Comparison of ENCODE assay signal across 46 mouse cellular contexts in genomic region chr4:141797545-141797944, GRCm38 (mm10). TPM values are rescaled to one million over a fixed set of nuclear protein-coding genes. Genes with fewer than 3 reads are reported as not detected.
"Had no signal": no experiment of that assay in that cellular context is flagged by ENCODE, and none has a peak within 500 bp of the region (broad histone marks: within the 10 kb centered on the region; RNA-seq: fewer than 3 reads in every experiment).

No protein-coding gene starts in this region.

- H3K4me3 ChIP-seq: limb, embryonic 10.5 days; limb, embryonic 12.5 days; limb, embryonic 13.5 days; limb, embryonic 15.5 days; liver, embryonic 12.5 days; liver, embryonic 13.5 days; liver, embryonic 15.5 days; lung, embryonic 15.5 days; megakaryocyte, embryonic 14.5 days; midbrain, embryonic 10.5 days; midbrain, embryonic 12.5 days; midbrain, embryonic 13.5 days; midbrain, embryonic 15.5 days; myocyte had no signal

- H3K27ac ChIP-seq: limb, embryonic 10.5 days; limb, embryonic 12.5 days; limb, embryonic 13.5 days; limb, embryonic 15.5 days; liver, embryonic 12.5 days; liver, embryonic 13.5 days; liver, embryonic 14.5 days; liver, embryonic 15.5 days; lung, embryonic 15.5 days; macrophage; midbrain, embryonic 10.5 days; midbrain, embryonic 12.5 days; midbrain, embryonic 13.5 days; midbrain, embryonic 15.5 days had no signal

- H3K27me3 ChIP-seq: limb, embryonic 12.5 days; limb, embryonic 13.5 days; limb, embryonic 15.5 days; liver, embryonic 12.5 days; liver, embryonic 13.5 days; liver, embryonic 15.5 days; lung, embryonic 15.5 days; megakaryocyte, embryonic 14.5 days; midbrain, embryonic 12.5 days; midbrain, embryonic 13.5 days; midbrain, embryonic 15.5 days had no signal

- H3K9me3 ChIP-seq: limb, embryonic 10.5 days; limb, embryonic 12.5 days; limb, embryonic 13.5 days; limb, embryonic 15.5 days; liver, embryonic 12.5 days; liver, embryonic 13.5 days; liver, embryonic 15.5 days; lung, embryonic 15.5 days; megakaryocyte, embryonic 14.5 days; midbrain, embryonic 10.5 days; midbrain, embryonic 12.5 days; midbrain, embryonic 13.5 days; midbrain, embryonic 15.5 days had no signal

- H3K36me3 ChIP-seq: lung, embryonic 15.5 days; midbrain, embryonic 15.5 days had no signal

- H3K4me2 ChIP-seq: limb, embryonic 12.5 days; limb, embryonic 13.5 days; limb, embryonic 15.5 days; liver, embryonic 11.5 days; liver, embryonic 12.5 days; liver, embryonic 13.5 days; liver, embryonic 15.5 days; lung, embryonic 14.5 days; lung, embryonic 15.5 days; midbrain, embryonic 11.5 days; midbrain, embryonic 12.5 days; midbrain, embryonic 13.5 days; midbrain, embryonic 15.5 days had no signal

- DNase-seq: left cerebral cortex, postnatal 4 days; liver; liver, embryonic 13.5 days; liver, postnatal 0 days; lung, adult 18-20 months; lung, adult 2 months; lung, embryonic 14.5 days; lung, postnatal 10 days; lung, postnatal 14 days; lung, postnatal 36 days; lung, postnatal 4 days; midbrain, embryonic 14.5 days had no signal

- H3K9ac ChIP-seq: limb, embryonic 12.5 days; limb, embryonic 13.5 days; limb, embryonic 15.5 days; liver, embryonic 12.5 days; liver, embryonic 13.5 days; liver, embryonic 14.5 days; liver, embryonic 15.5 days; liver, postnatal 0 days; lung, embryonic 14.5 days; lung, embryonic 15.5 days; midbrain, embryonic 12.5 days; midbrain, embryonic 13.5 days; midbrain, embryonic 15.5 days had no signal

RNA-seq across cellular contexts. Expression of gene Cela2a, which starts 28.4 kb away (rescaled TPM):
- total RNA-seq: left cerebral cortex, adult 8-10 months; left cerebral cortex, postnatal 10 days; left cerebral cortex, postnatal 14 days; left cerebral cortex, postnatal 25 days; left cerebral cortex, postnatal 36 days; left cerebral cortex, postnatal 4 days; megakaryocyte progenitor cell, adult 5-6 weeks; megakaryocyte, adult 5-6 weeks; megakaryocyte-erythroid progenitor cell, adult 5-6 weeks; midbrain, postnatal 0 days; monocyte, adult 5-6 weeks had no signal
- polyA plus RNA-seq: limb, embryonic 10.5 days; limb, embryonic 11.5 days; limb, embryonic 12.5 days; limb, embryonic 13.5 days; limb, embryonic 15.5 days; liver, embryonic 11.5 days; liver, embryonic 12.5 days; liver, embryonic 14.5 days; lung, embryonic 14.5 days; lung, embryonic 15.5 days; lung, embryonic 16.5 days; lung, postnatal 0 days; macrophage; midbrain, embryonic 10.5 days; midbrain, embryonic 11.5 days; midbrain, embryonic 12.5 days; midbrain, embryonic 13.5 days; midbrain, embryonic 14.5 days; midbrain, postnatal 0 days; myocyte had no signal

RNA-seq across cellular contexts. Expression of gene Ctrc, which starts 48.6 kb away (rescaled TPM):
- total RNA-seq: left cerebral cortex, adult 8-10 months; left cerebral cortex, postnatal 10 days; left cerebral cortex, postnatal 14 days; left cerebral cortex, postnatal 25 days; left cerebral cortex, postnatal 36 days; left cerebral cortex, postnatal 4 days; megakaryocyte progenitor cell, adult 5-6 weeks; megakaryocyte, adult 5-6 weeks; megakaryocyte-erythroid progenitor cell, adult 5-6 weeks; midbrain, postnatal 0 days; monocyte, adult 5-6 weeks had no signal
- polyA plus RNA-seq: limb, embryonic 10.5 days; limb, embryonic 11.5 days; limb, embryonic 12.5 days; limb, embryonic 13.5 days; limb, embryonic 14.5 days; limb, embryonic 15.5 days; liver, adult 2 months; liver, embryonic 11.5 days; liver, embryonic 12.5 days; liver, embryonic 13.5 days; liver, embryonic 14.5 days; liver, embryonic 15.5 days; liver, embryonic 16.5 days; liver, postnatal 0 days; lung, adult 2 months; lung, embryonic 14.5 days; lung, embryonic 15.5 days; lung, embryonic 16.5 days; lung, postnatal 0 days; macrophage; midbrain, embryonic 10.5 days; midbrain, embryonic 11.5 days; midbrain, embryonic 12.5 days; midbrain, embryonic 13.5 days; midbrain, embryonic 14.5 days; midbrain, embryonic 15.5 days; midbrain, embryonic 16.5 days; midbrain, postnatal 0 days; myocyte had no signal

RNA-seq across cellular contexts. Expression of gene Agmat, which starts 51.1 kb away (rescaled TPM):
- total RNA-seq: left cerebral cortex, postnatal 4 days; megakaryocyte progenitor cell, adult 5-6 weeks; megakaryocyte, adult 5-6 weeks; midbrain, postnatal 0 days; monocyte, adult 5-6 weeks had no signal
- polyA plus RNA-seq: limb, embryonic 10.5 days; limb, embryonic 12.5 days; limb, embryonic 15.5 days; lung, embryonic 14.5 days; macrophage; midbrain, embryonic 10.5 days; midbrain, embryonic 11.5 days; midbrain, embryonic 12.5 days; midbrain, embryonic 13.5 days; midbrain, embryonic 14.5 days; midbrain, embryonic 15.5 days; midbrain, embryonic 16.5 days; midbrain, postnatal 0 days had no signal
